Mouse (Mus musculus) liver, embryonic 13.5 days (tissue): ENCODE data around the gene Coro6. TPM values are rescaled to one million over a fixed set of nuclear protein-coding genes. Genes with fewer than 3 reads are reported as not detected.
A peak's percentile ranks its signal among the peaks of the same experiment; 100 is the strongest.

Source experiments
- ATAC-seq: fragments of 200-750 bp; cut with Nextera tagmentation; 2 replicates; pipeline ENCODE4 v1.8.0; 2017; ENCODE audit warnings: low read depth, mild to moderate bottlenecking, moderate number of reproducible peaks, moderate library complexity
- DNase-seq: peaks from one replicate; pipeline ENCODE4 v3.0.0; 2022
- H3K27ac ChIP-seq: fragments of 300-500 bp; sonication (generic); 2 replicates; pipeline ENCODE4 v1.5.1; 2015; ENCODE audit warnings: moderate library complexity, mild to moderate bottlenecking, inconsistent platforms
- H3K27me3 ChIP-seq: fragments of 300-500 bp; sonication (generic); 2 replicates; pipeline ENCODE4 v1.6.1; 2015; ENCODE audit warnings: mild to moderate bottlenecking, inconsistent platforms
- H3K36me3 ChIP-seq: fragments of 300-500 bp; sonication (generic); 2 replicates; pipeline ENCODE4 v1.6.1; 2015; ENCODE audit warnings: mild to moderate bottlenecking, inconsistent platforms
- H3K4me1 ChIP-seq: fragments of 300-500 bp; sonication (generic); replicated peaks from 2 replicates; pipeline ENCODE4 v1.6.1; 2015; ENCODE audit warnings: inconsistent platforms
- H3K4me2 ChIP-seq: fragments of 300-500 bp; sonication (generic); 2 replicates; pipeline ENCODE4 v1.6.1; 2015; ENCODE audit warnings: inconsistent platforms, mild to moderate bottlenecking, moderate library complexity
- H3K4me3 ChIP-seq: fragments of 300-500 bp; sonication (generic); replicated peaks from 2 replicates; pipeline ENCODE4 v1.5.1; 2015; ENCODE audit warnings: mild to moderate bottlenecking, inconsistent platforms
- H3K9ac ChIP-seq: fragments of 300-500 bp; sonication (generic); 2 replicates; pipeline ENCODE4 v1.6.1; 2015; ENCODE audit warnings: mild to moderate bottlenecking, inconsistent platforms
- H3K9me3 ChIP-seq: fragments of 300-500 bp; sonication (generic); replicated peaks from 2 replicates; pipeline ENCODE4 v1.6.1; 2016; ENCODE audit warnings: inconsistent platforms
- WGBS: fragments of 180-500 bp; shearing (Covaris S2); methylation state at CpG from one replicate; pipeline ENCODE4 v1.1.7; 2015; ENCODE audit not compliant: insufficient replicate concordance; 5-methylcytosine and 5-hydroxymethylcytosine counted together
- polyA plus RNA-seq: library from polyadenylated mRNA; unstranded; fragments of >200 nt; fragmentation: Nextera tagmentation; extraction: Ambion mirVana; gene quantifications from 2 replicates; pipeline ENCODE4 v1.2.1, GENCODE M21; 2015

Gene Coro6
- polyA plus RNA-seq, 1 experiment from 2014 or later, result 0.03 TPM

- ATAC-seq (no peak), DNase-seq (no peak)
- Histone ChIP-seq H3K27me3 (peaks cover 18% of the 10 kb centered on the region), H3K4me2 (peak overlapping the region; percentile 98), H3K9me3 (no peaks in the 10 kb centered on the region), H3K9ac (peak overlapping the region; percentile 88), H3K36me3 (peaks cover 2% of the 10 kb centered on the region; the same call in 1 of the 2 replicates), H3K27ac (peak overlapping the region; percentile 79), H3K4me3 (peak overlapping the region; percentile 87), H3K4me1 (peaks cover 86% of the 10 kb centered on the region)
- WGBS, result 16% methylated on average over 4 of the region's 4 CpGs
These were observed 32.1 kb downstream of the Coro6 start for GRCm38 (mm10) chr11:77494344-77494676.

GRCm38 (mm10) chr11:77494782-77495181, 32.6 kb downstream of the Coro6 start:
- Histone ChIP-seq H3K27me3 (peaks cover 13% of the 10 kb centered on the region), H3K9me3 (no peaks in the 10 kb centered on the region), H3K9ac (peak overlapping the region; percentile 88; the same call in 1 of the 2 replicates), H3K4me1 (peaks cover 85% of the 10 kb centered on the region), H3K36me3 (peaks cover 6% of the 10 kb centered on the region), H3K4me2 (peak overlapping the region; percentile 98), H3K4me3 (peak overlapping the region; percentile 87; the same call in 1 of the 2 replicates), H3K27ac (no peak overlapping the region)
- ATAC-seq (no peak), DNase-seq (no peak)
- WGBS, result 71% methylated on average over 6 of the region's 6 CpGs

DNA sequence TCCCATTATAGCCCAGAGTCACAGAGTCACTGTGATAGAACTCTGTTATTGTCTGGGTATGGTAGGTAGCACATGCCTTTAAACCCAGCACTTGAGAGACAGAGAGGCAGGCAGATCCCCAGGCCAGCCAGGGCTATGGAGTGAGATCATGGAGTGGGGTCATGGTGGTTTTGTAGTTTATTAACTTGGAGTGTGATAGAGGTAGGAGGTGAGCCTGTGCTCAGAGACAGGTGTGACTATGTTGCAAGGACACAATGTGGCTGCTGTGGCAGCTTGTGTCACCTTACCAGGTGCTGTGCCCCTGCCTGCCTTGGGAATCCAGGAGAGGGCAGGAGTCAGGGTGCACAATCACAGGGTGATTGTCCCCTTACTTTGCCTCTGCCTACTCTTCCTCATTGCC, 33.3 kb downstream of the Coro6 start:
- Histone ChIP-seq H3K9me3 (no peaks in the 10 kb centered on the region), H3K4me2 (no peak overlapping the region), H3K4me3 (no peak overlapping the region), H3K27me3 (peaks cover 6% of the 10 kb centered on the region), H3K27ac (no peak overlapping the region), H3K36me3 (peaks cover 14% of the 10 kb centered on the region), H3K9ac (peak overlapping the region; percentile 1; the same call in 1 of the 2 replicates), H3K4me1 (peaks cover 77% of the 10 kb centered on the region)
- no peak for DNase-seq
- ATAC-seq, result no peak

GRCm38 (mm10) chr11:77497341-77497756, 35.1 kb downstream of the Coro6 start:
- Histone ChIP-seq H3K4me3 (no peak overlapping the region), H3K9ac (peak overlapping the region; percentile 29; the same call in 1 of the 2 replicates), H3K27me3 (no peaks in the 10 kb centered on the region), H3K36me3 (peaks cover 15% of the 10 kb centered on the region), H3K9me3 (no peaks in the 10 kb centered on the region), H3K27ac (peak overlapping the region; percentile 31), H3K4me1 (peaks cover 59% of the 10 kb centered on the region), H3K4me2 (no peak overlapping the region)
- ATAC-seq (no peak), DNase-seq (peak; percentile 54)
- 39% methylated on average over 6 of the region's 6 CpGs for WGBS

DNA sequence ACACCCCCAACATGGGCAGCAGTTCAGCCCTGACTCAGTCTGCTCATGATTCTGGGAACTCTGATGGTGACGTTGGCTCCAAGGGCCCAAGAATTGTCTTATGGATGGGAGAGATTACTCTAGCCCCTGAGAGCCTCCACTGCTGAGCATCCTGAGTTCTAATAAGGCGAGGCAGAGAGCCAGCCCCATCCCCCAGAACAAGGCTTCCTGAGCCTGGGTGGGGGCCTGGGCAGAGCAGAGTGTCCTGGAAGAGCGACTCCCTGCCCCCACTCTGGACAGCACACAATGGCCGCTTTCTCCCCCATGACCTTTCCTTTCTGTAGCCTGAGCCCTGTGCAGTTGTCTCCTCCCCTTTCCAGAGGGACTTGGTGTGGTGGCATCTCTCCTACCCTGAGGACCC, 35.6 kb downstream of the Coro6 start:
- no peaks in the 10 kb centered on the region for H3K9me3 ChIP-seq
- H3K36me3 ChIP-seq, result peaks cover 20% of the 10 kb centered on the region
- DNase-seq (no peak), ATAC-seq (no peak)
- H3K27me3 ChIP-seq, result no peaks in the 10 kb centered on the region
- peak overlapping the region; percentile 31 for H3K27ac ChIP-seq
- 55% methylated on average over 4 of the region's 4 CpGs for WGBS
- H3K4me1 ChIP-seq, result peaks cover 56% of the 10 kb centered on the region
- H3K4me3 ChIP-seq, result no peak overlapping the region
- H3K4me2 ChIP-seq, result no peak overlapping the region
- H3K9ac ChIP-seq, result no peak overlapping the region

DNA sequence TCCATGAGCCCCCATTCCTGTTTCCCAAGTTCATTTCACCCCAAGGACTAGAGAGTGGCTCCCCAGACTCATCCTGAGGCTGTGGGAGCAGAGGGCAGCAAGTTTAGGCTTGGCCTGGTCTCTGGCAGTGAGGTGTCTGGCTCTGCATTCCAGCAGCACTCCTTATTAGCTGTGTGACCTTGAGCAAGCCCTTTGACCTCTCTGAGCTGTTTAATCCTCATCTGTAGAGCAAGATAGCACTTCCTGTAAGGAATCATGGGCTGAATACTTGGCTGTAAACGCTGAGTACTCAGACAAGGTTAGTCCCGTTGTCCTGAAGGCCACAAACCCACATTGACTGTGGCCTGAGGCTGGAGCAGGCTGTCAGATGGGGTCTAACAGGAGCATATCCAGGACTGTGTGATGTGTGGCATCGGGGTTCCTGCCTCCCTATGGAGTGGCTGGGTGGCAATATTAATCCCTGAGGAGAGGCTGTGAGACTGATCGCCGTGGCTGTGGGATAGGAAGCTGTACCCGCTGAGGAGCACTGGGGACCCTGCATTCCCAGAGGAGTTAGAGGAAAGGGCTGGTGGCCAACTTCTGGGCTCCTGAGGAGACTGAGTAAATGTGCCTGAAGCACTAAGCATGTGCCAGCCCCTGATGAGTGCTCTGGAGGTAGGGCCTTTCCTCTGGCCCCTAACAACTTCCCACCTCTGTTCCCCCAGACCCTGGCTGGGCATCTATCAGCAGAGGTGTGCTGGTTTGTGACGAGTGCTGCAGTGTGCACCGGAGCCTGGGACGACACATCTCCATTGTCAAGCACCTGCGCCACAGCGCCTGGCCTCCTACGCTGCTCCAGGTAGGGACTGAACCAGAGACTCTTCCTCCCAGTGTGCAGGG, 36.3 kb downstream of the Coro6 start:
- Histone ChIP-seq H3K4me1 (peaks cover 56% of the 10 kb centered on the region), H3K36me3 (peaks cover 27% of the 10 kb centered on the region), H3K27ac (peak overlapping the region; percentile 31), H3K4me3 (no peak overlapping the region), H3K4me2 (no peak overlapping the region), H3K9ac (no peak overlapping the region), H3K9me3 (no peaks in the 10 kb centered on the region), H3K27me3 (no peaks in the 10 kb centered on the region)
- WGBS, result 83% methylated on average over 12 of the region's 12 CpGs
- DNase-seq, result no peak
- ATAC-seq, result no peak

GRCm38 (mm10) chr11:77499354-77499753, 37.1 kb downstream of the Coro6 start:
- H3K4me2 ChIP-seq, result no peak overlapping the region
- WGBS, result 86% methylated on average over 7 of the region's 7 CpGs
- no peak overlapping the region for H3K9ac ChIP-seq
- H3K27me3 ChIP-seq, result no peaks in the 10 kb centered on the region
- H3K4me3 ChIP-seq, result no peak overlapping the region
- no peaks in the 10 kb centered on the region for H3K9me3 ChIP-seq
- no peak overlapping the region for H3K27ac ChIP-seq
- peaks cover 48% of the 10 kb centered on the region for H3K4me1 ChIP-seq
- H3K36me3 ChIP-seq, result peaks cover 35% of the 10 kb centered on the region
- no peak for ATAC-seq
- no peak for DNase-seq

- Histone ChIP-seq H3K4me3 (no peak overlapping the region), H3K9ac (no peak overlapping the region), H3K4me2 (no peak overlapping the region), H3K27ac (no peak overlapping the region), H3K27me3 (no peaks in the 10 kb centered on the region), H3K9me3 (no peaks in the 10 kb centered on the region), H3K36me3 (peaks cover 48% of the 10 kb centered on the region), H3K4me1 (peaks cover 35% of the 10 kb centered on the region)
- ATAC-seq, result no peak
- 79% methylated on average over 17 of the region's 17 CpGs for WGBS
- DNase-seq, result no peak
These were observed 38.4 kb downstream of the Coro6 start for GRCm38 (mm10) chr11:77500361-77501325.

GRCm38 (mm10) chr11:77501392-77501791, 39.2 kb downstream of the Coro6 start:
- H3K4me1 ChIP-seq, result peaks cover 27% of the 10 kb centered on the region
- no peak overlapping the region for H3K4me2 ChIP-seq
- no peak overlapping the region for H3K27ac ChIP-seq
- H3K9me3 ChIP-seq, result no peaks in the 10 kb centered on the region
- no peak overlapping the region for H3K9ac ChIP-seq
- WGBS, result 23% methylated on average over 5 of the region's 5 CpGs
- peaks cover 56% of the 10 kb centered on the region for H3K36me3 ChIP-seq
- H3K4me3 ChIP-seq, result no peak overlapping the region
- H3K27me3 ChIP-seq, result no peaks in the 10 kb centered on the region
- DNase-seq, result peak; percentile 55
- no peak; the same call in 1 of the 2 replicates for ATAC-seq

- DNase-seq (no peak), ATAC-seq (no peak)
- Histone ChIP-seq H3K9me3 (no peaks in the 10 kb centered on the region), H3K9ac (no peak overlapping the region), H3K27me3 (no peaks in the 10 kb centered on the region), H3K4me3 (no peak overlapping the region), H3K36me3 (peaks cover 62% of the 10 kb centered on the region), H3K4me1 (peaks cover 24% of the 10 kb centered on the region), H3K27ac (no peak overlapping the region), H3K4me2 (no peak overlapping the region)
- WGBS, result 88% methylated on average over 4 of the region's 4 CpGs
These were observed 39.8 kb downstream of the Coro6 start for GRCm38 (mm10) chr11:77501971-77502370.

DNA sequence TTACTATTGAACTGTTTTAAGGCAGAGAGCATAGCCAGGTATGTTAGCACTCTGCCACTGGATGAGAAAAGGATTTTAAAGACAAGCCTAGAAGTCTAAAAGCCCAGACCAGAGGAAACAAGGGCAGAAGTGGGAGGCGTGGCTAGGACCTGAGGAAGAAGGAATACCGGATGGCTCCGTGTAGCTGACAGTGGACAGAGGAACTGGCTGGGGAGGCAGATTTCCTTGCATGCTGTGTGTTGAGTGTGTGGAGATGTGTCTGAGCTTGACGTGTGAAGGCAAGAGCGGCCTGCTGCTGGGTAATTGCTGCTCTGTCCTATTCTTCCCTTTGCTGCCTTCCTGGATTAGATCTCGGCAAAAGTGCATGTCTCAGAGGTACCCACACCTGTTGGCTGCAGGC, 40.3 kb downstream of the Coro6 start:
- H3K36me3 ChIP-seq, result peaks cover 64% of the 10 kb centered on the region
- no peak for ATAC-seq
- 74% methylated on average over 6 of the region's 6 CpGs for WGBS

More for the DNA sequence above, 40.3 kb downstream of the Coro6 start:
- Histone ChIP-seq H3K27ac (no peak overlapping the region), H3K4me3 (no peak overlapping the region), H3K4me1 (peaks cover 19% of the 10 kb centered on the region), H3K4me2 (no peak overlapping the region), H3K9me3 (no peaks in the 10 kb centered on the region), H3K9ac (no peak overlapping the region), H3K27me3 (no peaks in the 10 kb centered on the region)
- DNase-seq, result no peak
